Mouse (Mus musculus) bone marrow, adult 2 months (tissue): ENCODE results near the gene Vps53. TPM values are rescaled to one million over a fixed set of nuclear protein-coding genes. Genes with fewer than 3 reads are reported as not detected.

Experiments
- H3K27ac ChIP-seq: fragments of 200-500 bp; 2 replicates; pipeline ENCODE4 v1.5.1; 2012; ENCODE audit warnings: low read depth, mild to moderate bottlenecking, control low read depth, inconsistent platforms, low read length; ENCODE audit not compliant: control insufficient read depth, poor library complexity, insufficient read depth
- H3K4me1 ChIP-seq: fragments of 200-500 bp; 2 replicates; pipeline ENCODE4 v1.6.1; 2011; ENCODE audit warnings: low read length; ENCODE audit not compliant: control insufficient read depth, insufficient read depth
- H3K4me3 ChIP-seq: fragments of 200-500 bp; replicated peaks from 2 replicates; pipeline ENCODE3; 2011; ENCODE audit warnings: mild to moderate bottlenecking, low read depth, low read length, control low read depth; ENCODE audit not compliant: control insufficient read depth
- CTCF ChIP-seq: fragments of 200-500 bp; IDR thresholded peaks from 2 replicates; pipeline ENCODE4 v1.5.1; 2011; ENCODE audit warnings: low read length, control low read depth; ENCODE audit not compliant: control insufficient read depth, insufficient read depth
- POLR2A ChIP-seq: fragments of 200-500 bp; IDR thresholded peaks from 2 replicates; pipeline ENCODE4 v1.6.1; 2011; ENCODE audit warnings: low read depth, mild to moderate bottlenecking, control low read depth, low read length, borderline replicate concordance; ENCODE audit not compliant: control insufficient read depth
- WGBS: fragments of 180-500 bp; shearing (Covaris S2); methylation state at CpG from one replicate; pipeline ENCODE4 v1.1.7; 2018; 5-methylcytosine and 5-hydroxymethylcytosine counted together
- polyA plus RNA-seq: library from polyadenylated mRNA; stranded (reverse); fragments of >200 nt; gene quantifications from 2 replicates; pipeline ENCODE4 v1.2.4, GENCODE M21; 2011; ENCODE audit warnings: low replicate concordance; ENCODE audit not compliant: missing spikeins, insufficient read depth, insufficient read length

Gene Vps53
- polyA plus RNA-seq, 1 experiment = 27.0 TPM

DNA sequence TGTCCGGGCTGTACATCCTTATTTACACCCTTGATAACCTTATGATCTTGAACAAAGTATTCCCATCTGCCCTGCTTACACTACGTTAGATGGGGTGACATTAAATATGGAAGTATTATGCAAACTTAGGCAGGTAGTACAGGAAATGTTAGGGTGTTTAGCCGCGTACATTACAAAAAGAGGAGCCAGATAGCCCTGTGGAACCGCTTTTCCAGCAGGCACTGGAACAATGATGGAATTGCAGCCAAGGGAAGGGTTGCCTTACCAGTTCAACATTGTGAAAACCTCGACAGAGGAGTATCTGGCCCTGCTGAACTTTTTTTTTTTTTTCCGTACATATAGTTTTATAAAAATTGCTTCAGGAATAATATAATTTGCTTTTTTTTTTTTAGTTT, 696 bp upstream of the Vps53 start:
- 14% methylated on average over 7 of the region's 7 CpGs for WGBS
- TF ChIP-seq POLR2A = no peak
- no peak for TF ChIP-seq CTCF
- Histone ChIP-seq H3K4me1 (no peaks in the 10 kb centered on the region; the same call in 1 of the 2 replicates), H3K27ac (no peak overlapping the region; the same call in 1 of the 2 replicates), H3K4me3 (peak overlapping the region; percentile 99)

DNA sequence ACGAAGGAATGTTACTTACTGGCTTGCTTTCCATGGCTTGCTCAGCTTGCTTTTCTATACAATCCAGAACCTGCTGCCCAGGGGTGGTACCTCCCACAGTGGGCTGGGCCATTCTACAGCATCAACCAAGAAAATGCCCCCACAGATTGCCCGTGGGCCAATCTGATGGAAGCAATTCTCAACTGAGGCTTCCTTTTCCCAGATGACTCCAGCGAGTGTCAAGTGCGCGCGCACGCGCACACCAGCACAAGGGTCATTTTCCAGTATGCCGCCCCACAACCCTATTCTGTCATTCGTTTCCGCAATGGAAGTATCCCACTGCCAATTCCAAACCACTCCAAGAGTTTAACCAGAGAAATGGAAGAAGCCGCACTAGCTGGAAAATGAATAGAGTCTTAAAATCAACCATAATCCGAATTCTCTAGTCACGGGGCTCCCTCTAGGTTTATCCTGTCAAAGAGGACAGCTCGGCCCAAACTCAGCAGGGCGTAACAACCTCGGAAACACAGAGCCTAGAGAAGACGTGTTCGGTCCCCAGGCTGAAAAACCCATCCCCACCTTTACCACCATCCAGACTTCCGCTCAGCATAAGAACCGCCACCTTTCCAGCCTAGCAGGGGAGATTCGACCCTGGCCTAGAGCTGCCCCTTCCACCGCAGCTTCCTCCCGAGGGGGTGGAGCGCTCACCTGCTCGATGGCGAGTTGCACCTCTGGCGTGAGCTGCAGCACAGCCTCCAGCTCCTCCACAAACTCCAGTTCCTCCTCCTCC, 537 bp downstream of the Vps53 start:
- Histone ChIP-seq H3K27ac (peak overlapping the region; percentile 51), H3K4me1 (no peaks in the 10 kb centered on the region; the same call in 1 of the 2 replicates)

DNA sequence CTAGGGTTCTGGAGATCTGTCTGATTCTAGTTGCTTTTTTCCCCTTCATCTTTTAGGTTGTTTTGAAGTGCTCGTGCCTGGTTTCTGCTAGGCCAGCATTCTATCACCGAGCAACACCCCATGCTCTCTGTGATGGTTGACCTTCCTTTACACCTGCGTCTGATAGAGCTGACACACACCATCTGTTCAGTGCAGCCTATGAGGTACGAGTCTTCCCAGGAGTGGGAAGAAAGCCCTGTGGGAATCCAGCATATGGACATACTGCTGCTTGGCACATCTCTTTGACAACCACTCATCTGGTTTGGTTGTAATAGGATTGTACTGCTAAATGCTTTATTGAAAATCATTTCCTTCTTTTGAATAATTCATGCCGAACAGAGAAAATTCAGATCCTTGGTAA, 9.2 kb downstream of the Vps53 start:
- no peak overlapping the region for H3K27ac ChIP-seq
- WGBS = 92% methylated on average over 5 of the region's 5 CpGs
- no peak for TF ChIP-seq POLR2A
- H3K4me3 ChIP-seq = no peak overlapping the region
- H3K4me1 ChIP-seq = no peaks in the 10 kb centered on the region

More for the DNA sequence above, 537 bp downstream of the Vps53 start:
- TF ChIP-seq CTCF (no peak), POLR2A (no peak)
- WGBS = 1% methylated on average over 28 of the region's 28 CpGs
- peak overlapping the region; percentile 99 for H3K4me3 ChIP-seq

DNA sequence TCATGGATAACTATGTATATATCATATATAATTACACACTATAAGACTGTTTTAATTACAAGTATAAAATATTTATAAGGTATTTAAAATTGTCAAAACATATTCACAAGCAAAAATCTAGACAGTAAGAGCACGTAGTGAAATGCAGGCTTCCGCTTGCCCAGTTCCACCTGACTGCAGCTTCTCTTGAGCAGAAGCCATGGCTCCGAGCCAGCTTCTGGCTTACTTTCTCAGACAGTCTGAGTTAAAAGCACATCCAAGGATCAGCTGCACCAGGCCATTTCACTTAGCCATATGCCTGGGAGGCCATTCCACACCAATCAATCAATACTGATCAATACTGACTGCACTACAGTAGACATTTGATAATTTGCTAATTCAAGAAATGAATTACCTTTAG, 10.5 kb downstream of the Vps53 start:
- Histone ChIP-seq H3K4me3 (no peak overlapping the region), H3K27ac (no peak overlapping the region), H3K4me1 (no peaks in the 10 kb centered on the region)
- TF ChIP-seq POLR2A = no peak
- TF ChIP-seq CTCF = no peak
- WGBS = 86% methylated on average over 3 of the region's 3 CpGs

DNA sequence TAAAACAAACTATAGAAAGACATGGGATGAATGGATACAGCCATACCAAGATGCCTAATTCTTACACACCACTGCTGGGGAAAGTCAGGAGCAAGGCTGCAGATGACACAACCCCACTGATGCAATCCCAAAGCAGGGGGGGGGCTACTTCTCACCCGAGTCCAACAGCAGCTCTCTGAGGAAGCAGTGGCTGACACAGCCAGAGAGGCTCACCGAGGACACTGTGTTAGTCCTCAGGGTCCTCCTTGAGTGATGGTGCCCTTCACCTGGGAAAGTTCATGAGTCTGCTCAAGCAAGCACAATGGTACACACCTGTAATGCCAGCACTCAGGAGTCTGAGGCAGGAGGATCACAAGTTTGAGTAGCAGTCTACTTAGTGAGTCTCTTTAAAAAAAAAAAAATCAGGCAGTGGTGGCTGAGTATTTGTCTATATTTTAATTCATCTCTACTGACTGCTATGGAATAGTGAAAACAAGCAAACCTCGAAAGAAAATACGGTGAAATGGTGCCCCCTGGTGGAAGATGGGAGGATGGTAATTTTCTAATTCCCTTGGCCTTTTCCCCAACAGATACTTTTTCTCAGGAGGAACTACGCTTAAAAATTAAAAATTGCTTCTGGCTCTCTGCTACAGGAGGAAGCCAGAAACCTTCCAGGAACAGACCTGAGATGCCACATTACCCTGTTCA, 12.2 kb downstream of the Vps53 start:
- Histone ChIP-seq H3K4me1 (no peaks in the 10 kb centered on the region), H3K27ac (peak overlapping the region; percentile 45; the same call in 1 of the 2 replicates), H3K4me3 (no peak overlapping the region)
- TF ChIP-seq POLR2A = no peak
- TF ChIP-seq CTCF = peak; percentile 20
- WGBS = 10% methylated on average over 5 of the region's 5 CpGs

DNA sequence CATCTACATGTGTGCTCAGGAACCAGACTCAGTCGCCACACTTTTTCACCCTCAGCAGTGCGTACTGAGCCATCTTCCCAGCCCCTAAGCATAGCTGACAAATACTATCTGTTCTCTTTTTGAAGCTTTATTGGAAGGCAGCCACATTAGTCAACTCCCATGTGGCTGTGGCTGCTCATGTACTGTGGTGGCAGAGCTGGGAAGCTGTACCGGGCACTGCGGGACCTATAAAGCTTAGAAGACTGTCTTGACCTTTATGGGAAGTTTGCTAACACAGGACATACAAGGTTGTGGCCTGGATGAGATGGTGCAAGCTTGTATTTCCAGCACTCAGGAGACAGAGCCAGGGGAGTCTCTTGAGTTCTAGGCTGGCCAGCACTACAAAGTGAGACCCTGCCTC, 12.8 kb downstream of the Vps53 start:
- H3K27ac ChIP-seq = no peak overlapping the region
- no peak for TF ChIP-seq CTCF
- TF ChIP-seq POLR2A = no peak

DNA sequence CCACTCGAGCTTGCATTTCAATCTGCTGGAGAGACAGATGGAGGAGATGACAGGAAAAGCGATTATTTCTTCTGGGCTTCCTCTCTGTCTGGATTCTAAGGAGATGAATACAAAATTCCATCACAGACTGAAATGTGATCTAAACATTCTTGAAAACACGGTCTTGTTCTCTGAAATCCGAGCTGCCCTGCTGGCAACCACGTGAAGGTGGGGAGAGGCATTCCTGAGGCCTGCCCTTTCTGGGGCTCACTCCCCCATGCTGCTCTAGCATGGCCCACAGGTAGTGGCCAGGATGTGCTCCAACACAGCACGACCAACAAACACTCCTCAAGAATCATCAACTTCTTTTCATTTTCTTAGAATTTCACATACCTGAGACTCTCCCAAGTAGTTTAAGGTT, 19.2 kb downstream of the Vps53 start:
- H3K27ac ChIP-seq = no peak overlapping the region
- H3K4me1 ChIP-seq = no peaks in the 10 kb centered on the region
- H3K4me3 ChIP-seq = no peak overlapping the region
- 82% methylated on average over 6 of the region's 6 CpGs for WGBS
- TF ChIP-seq CTCF = no peak
- TF ChIP-seq POLR2A = no peak

More for the DNA sequence above, 12.8 kb downstream of the Vps53 start:
- no peaks in the 10 kb centered on the region for H3K4me1 ChIP-seq
- 57% methylated on average over 4 of the region's 4 CpGs for WGBS
- H3K4me3 ChIP-seq = no peak overlapping the region

DNA sequence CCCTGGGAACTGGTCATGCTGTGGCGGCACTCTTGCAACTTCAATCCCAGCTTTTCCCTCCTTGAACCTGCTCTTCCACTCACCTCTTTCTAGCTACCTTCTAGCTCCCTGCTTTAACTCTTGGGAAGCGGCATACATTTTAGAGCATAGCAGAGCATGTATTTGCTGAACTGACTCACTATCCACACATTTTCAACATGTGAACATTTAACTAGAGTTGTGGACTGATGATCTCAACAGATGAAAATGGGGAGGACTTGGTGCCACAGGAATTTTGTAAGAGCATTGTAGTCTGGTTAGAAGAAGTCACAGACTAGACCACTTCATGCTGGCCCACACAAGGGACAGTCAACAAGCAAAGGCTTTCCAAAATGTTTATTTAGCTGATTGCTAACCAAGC, 21.1 kb downstream of the Vps53 start:
- 85% methylated on average over 2 of the region's 2 CpGs for WGBS

DNA sequence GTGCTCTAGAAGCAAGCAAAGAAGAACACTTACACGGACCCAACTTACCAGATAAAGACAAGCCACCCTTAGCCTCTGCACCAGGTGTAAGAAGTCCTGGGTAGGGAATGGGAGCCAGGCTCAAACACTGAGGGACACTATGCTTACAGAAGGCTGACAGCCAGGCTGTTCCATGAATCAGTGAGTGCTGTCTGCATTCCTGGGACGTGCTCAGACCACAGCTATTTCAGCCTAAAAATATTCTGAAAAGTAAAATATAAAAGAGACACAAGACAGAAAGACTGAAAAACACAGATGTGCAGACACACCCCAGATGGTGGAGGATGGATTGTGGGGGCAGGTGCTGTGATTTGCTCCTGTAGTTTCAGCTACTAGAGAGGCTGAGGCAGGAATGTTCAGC, 24.6 kb downstream of the Vps53 start:
- no peak overlapping the region for H3K27ac ChIP-seq
- H3K4me3 ChIP-seq = no peak overlapping the region
- TF ChIP-seq POLR2A (no peak), CTCF (no peak)
- 79% methylated on average over 2 of the region's 2 CpGs for WGBS
- H3K4me1 ChIP-seq = no peaks in the 10 kb centered on the region; the same call in 1 of the 2 replicates

More for the DNA sequence above, 21.1 kb downstream of the Vps53 start:
- TF ChIP-seq POLR2A (no peak), CTCF (no peak)
- H3K4me3 ChIP-seq = no peak overlapping the region
- H3K27ac ChIP-seq = no peak overlapping the region
- H3K4me1 ChIP-seq = no peaks in the 10 kb centered on the region
